In the genomic region with DNA sequence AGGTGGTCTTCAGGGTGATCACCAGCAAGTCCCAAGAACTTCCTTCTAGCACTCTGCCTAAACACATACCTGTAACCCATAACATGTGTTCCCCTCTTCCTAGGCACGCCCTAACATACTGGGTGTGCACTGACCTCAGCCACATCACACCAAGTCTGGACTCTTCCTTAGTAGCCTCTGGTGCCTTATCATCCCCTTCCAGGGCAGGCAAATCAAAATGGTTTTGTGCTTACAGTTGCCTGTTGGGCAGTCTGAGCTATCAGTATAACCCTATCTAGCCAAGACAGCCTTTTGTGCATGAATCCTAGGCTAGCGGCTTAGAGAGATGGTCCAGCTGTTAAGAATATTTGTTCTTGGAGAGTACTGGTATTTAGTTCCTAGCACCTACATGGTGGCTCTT, we compare ENCODE assay signal across 21 mouse cellular contexts. TPM values are rescaled to one million over a fixed set of nuclear protein-coding genes. Genes with fewer than 3 reads are reported as not detected.
DNase-seq lines count a peak whose midpoint lies in the region; ATAC-seq and TF ChIP-seq lines count a peak whose summit lies in the region.
"Had no signal": no experiment of that assay in that cellular context is flagged by ENCODE, and none has a peak within 500 bp of the region (broad histone marks: within the 10 kb centered on the region; RNA-seq: fewer than 3 reads in every experiment).

No protein-coding gene starts in this region.

- no peak for TF ChIP-seq CTCF in liver, embryonic 14.5 days (IDR thresholded peaks at IDR 0.05; ENCODE audit: low read depth)

- no peak overlapping the region; the same call in 1 of the 2 replicates for H3K9ac ChIP-seq in liver, embryonic 14.5 days (replicated peaks)
- H3K9ac ChIP-seq: forebrain, embryonic 13.5 days; forebrain, postnatal 0 days; heart, embryonic 13.5 days; hindbrain, embryonic 13.5 days had no signal

- ATAC-seq in liver, embryonic 14.5 days (ENCODE audit: insufficient read depth) = peak; percentile 82
- ATAC-seq in megakaryocyte progenitor cell, adult 5-6 weeks (replicated peaks; ENCODE audit: poor library complexity) = peak; percentile 76
- ATAC-seq: forebrain, embryonic 13.5 days; forebrain, postnatal 0 days; hindbrain, postnatal 0 days had no signal

- 20% methylated on average over 2 of the region's 2 CpGs for WGBS in liver, embryonic 14.5 days (ENCODE audit: insufficient replicate concordance)

- no peak overlapping the region for H3K4me3 ChIP-seq in liver, embryonic 14.5 days (ENCODE audit: insufficient read depth in 1 of 2, low read depth in 2 of 2, low read length in 2 of 2)
- H3K4me3 ChIP-seq: embryonic facial prominence, embryonic 10.5 days; forebrain, embryonic 13.5 days; gastrocnemius, adult 2 months; heart, embryonic 13.5 days; hindbrain, embryonic 13.5 days had no signal

- peak; percentile 50 for DNase-seq in c-Kit-positive CD71-positive TER-119-negative erythroid progenitor cells, embryonic 14.5 days (ENCODE audit: low read depth)
- peak; percentile 53 for DNase-seq in liver
- peak in 1 of 3 experiments; percentile 49 for DNase-seq in liver, embryonic 14.5 days (ENCODE audit: low read depth in 3 of 3, low spot score in 3 of 3)
- DNase-seq in heart, postnatal 4 days = no peak
- no peak for DNase-seq in right cerebral cortex, adult 2 months (ENCODE audit: low spot score in 2 of 2)
- no peak for DNase-seq in left cerebral cortex, postnatal 36 days (ENCODE audit: low spot score in 2 of 2)
- DNase-seq: adrenal gland, postnatal 10 days; cerebellum, adult 11-12 months; cerebellum, adult 9-10 months; cerebellum, postnatal 36 days; forebrain, postnatal 0 days; gastrocnemius, adult 2 months; gastrocnemius, postnatal 36 days; heart, adult 11 months; heart, postnatal 36 days had no signal

- H3K27ac ChIP-seq in liver, embryonic 14.5 days = no peak overlapping the region
- H3K27ac ChIP-seq: embryonic facial prominence, embryonic 10.5 days; forebrain, embryonic 13.5 days; gastrocnemius, adult 2 months; heart, embryonic 13.5 days; hindbrain, embryonic 13.5 days; hindbrain, postnatal 0 days had no signal

- peak; percentile 88 for TF ChIP-seq EP300 in liver, embryonic 14.5 days (IDR thresholded peaks at IDR 0.05; ENCODE audit: low read depth)

- intact Hi-C loops in left cerebral cortex, postnatal 36 days (cut with DNase I) = no loop called here

- H3K4me1 ChIP-seq in liver, embryonic 14.5 days (replicated peaks; ENCODE audit: control insufficient read depth in 2 of 2, insufficient read depth in 2 of 2, low read length in 1 of 2) = peaks cover 9 to 16% of the 10 kb centered on the region in 2 experiments
- H3K4me1 ChIP-seq: embryonic facial prominence, embryonic 10.5 days; forebrain, embryonic 13.5 days; heart, embryonic 13.5 days; hindbrain, embryonic 13.5 days had no signal

- peaks cover 9% of the 10 kb centered on the region for H3K36me3 ChIP-seq in liver, embryonic 14.5 days (replicated peaks; ENCODE audit: control insufficient read depth, insufficient read depth, low read depth)

- H3K4me2 ChIP-seq in liver, embryonic 14.5 days (ENCODE audit: low read depth) = no peak overlapping the region
- H3K4me2 ChIP-seq: forebrain, embryonic 13.5 days; heart, embryonic 13.5 days; hindbrain, embryonic 13.5 days had no signal

- H3K9me3 ChIP-seq in liver, embryonic 14.5 days (ENCODE audit: control insufficient read depth, low read length) = no peaks in the 10 kb centered on the region
- H3K9me3 ChIP-seq: embryonic facial prominence, embryonic 10.5 days; forebrain, embryonic 13.5 days; heart, embryonic 13.5 days; hindbrain, embryonic 13.5 days had no signal

- no peaks in the 10 kb centered on the region for H3K27me3 ChIP-seq in liver, embryonic 14.5 days (ENCODE audit: control insufficient read depth, insufficient read depth, low read length)
- H3K27me3 ChIP-seq: forebrain, embryonic 13.5 days; heart, embryonic 13.5 days; hindbrain, embryonic 13.5 days had no signal

RNA-seq across cellular contexts. Expression of a gene that starts 12.9 kb away (rescaled TPM):
- polyA plus RNA-seq in liver, embryonic 14.5 days (2012; rRNA removed) = 8.1 and 8.5 TPM in 2 replicates
- 1.9 and 2.0 TPM in 2 replicates for polyA plus RNA-seq in liver, embryonic 14.5 days (2014; fragmentation: Nextera tagmentation; extraction: Ambion mirVana)
- 8.8 and 9.4 TPM in 2 replicates for total RNA-seq in megakaryocyte progenitor cell, adult 5-6 weeks (2015)
- total RNA-seq in megakaryocyte progenitor cell, adult 5-6 weeks (2017) = 6.9 and 7.9 TPM in 2 replicates
- 10 to 100 TPM; 24.3 to 24.9 TPM for total RNA-seq in heart, postnatal 4 days (2021)
- 100 to 1,000 TPM; 154 to 161 TPM for total RNA-seq in left cerebral cortex, postnatal 36 days (2021)

RNA-seq across cellular contexts. Expression of a gene that starts 18.1 kb away (rescaled TPM):
- polyA plus RNA-seq in liver, embryonic 14.5 days (2012; rRNA removed) = 23.4 and 25.5 TPM in 2 replicates
- 17.4 and 21.5 TPM in 2 replicates for polyA plus RNA-seq in liver, embryonic 14.5 days (2014; fragmentation: Nextera tagmentation; extraction: Ambion mirVana)
- 17.4 and 18.2 TPM in 2 replicates for total RNA-seq in megakaryocyte progenitor cell, adult 5-6 weeks (2015)
- total RNA-seq in megakaryocyte progenitor cell, adult 5-6 weeks (2017) = 10.7 and 13.3 TPM in 2 replicates
- 10 to 100 TPM in 1 of 2 experiments, 1 to 10 TPM in 1; 7.8 to 10.6 TPM for total RNA-seq in heart, postnatal 4 days (2021)
- 1 to 10 TPM; 7.2 to 8.6 TPM for total RNA-seq in left cerebral cortex, postnatal 36 days (2021)

RNA-seq across cellular contexts. Expression of a gene that starts 22.0 kb away (rescaled TPM):
- polyA plus RNA-seq in liver, embryonic 14.5 days (2012; rRNA removed) = 11.3 and 12.7 TPM in 2 replicates
- polyA plus RNA-seq in liver, embryonic 14.5 days (2014; fragmentation: Nextera tagmentation; extraction: Ambion mirVana) = 3.6 and 3.9 TPM in 2 replicates
- total RNA-seq in megakaryocyte progenitor cell, adult 5-6 weeks (2015) = 28.8 and 29.0 TPM in 2 replicates
- 47.2 and 65.0 TPM in 2 replicates for total RNA-seq in megakaryocyte progenitor cell, adult 5-6 weeks (2017)
- 10 to 100 TPM; 23.9 to 27.4 TPM for total RNA-seq in heart, postnatal 4 days (2021)
- 10 to 100 TPM; 48.0 to 63.9 TPM for total RNA-seq in left cerebral cortex, postnatal 36 days (2021)

RNA-seq across cellular contexts. Expression of a gene that starts 34.0 kb away (rescaled TPM):
- polyA plus RNA-seq in liver, embryonic 14.5 days (2012; rRNA removed) = 3.0 and 3.5 TPM in 2 replicates
- polyA plus RNA-seq in liver, embryonic 14.5 days (2014; fragmentation: Nextera tagmentation; extraction: Ambion mirVana) = 1.8 and 2.0 TPM in 2 replicates
- total RNA-seq in megakaryocyte progenitor cell, adult 5-6 weeks (2015) = 3.1 and 3.6 TPM in 2 replicates
- total RNA-seq in megakaryocyte progenitor cell, adult 5-6 weeks (2017) = 7.9 and 10.2 TPM in 2 replicates
- total RNA-seq in heart, postnatal 4 days (2021) = 10 to 100 TPM; 15.3 to 17.9 TPM
- total RNA-seq in left cerebral cortex, postnatal 36 days (2021) = 1 to 10 TPM; 1.1 to 2.9 TPM

RNA-seq across cellular contexts. Expression of a gene that starts 54.3 kb away (rescaled TPM):
- polyA plus RNA-seq in liver, embryonic 14.5 days (2012; rRNA removed) = 56.1 and 159 TPM in 2 replicates
- 179 and 189 TPM in 2 replicates for polyA plus RNA-seq in liver, embryonic 14.5 days (2014; fragmentation: Nextera tagmentation; extraction: Ambion mirVana)
- total RNA-seq in megakaryocyte progenitor cell, adult 5-6 weeks (2015) = 465 and 470 TPM in 2 replicates
- 1,489 and 2,093 TPM in 2 replicates for total RNA-seq in megakaryocyte progenitor cell, adult 5-6 weeks (2017)
- total RNA-seq in heart, postnatal 4 days (2021) = 100 to 1,000 TPM; 174 to 185 TPM
- 100 to 1,000 TPM; 180 to 185 TPM for total RNA-seq in left cerebral cortex, postnatal 36 days (2021)

Comparison
In these comparisons a context has a peak if more than half of its experiments do, and no peak if none do; other contexts are left out.
1. DNase-seq: peak in c-Kit-positive CD71-positive TER-119-negative erythroid progenitor cells, embryonic 14.5 days (single experiment) and liver (single experiment); none in heart, postnatal 4 days (single experiment), right cerebral cortex, adult 2 months (0 of 2) and left cerebral cortex, postnatal 36 days (0 of 2).
2. RNA of a gene that starts 12.9 kb away (total RNA-seq): 154 to 161 TPM in left cerebral cortex, postnatal 36 days; 24.3 to 24.9 TPM in heart, postnatal 4 days and 6.9 to 9.4 TPM in megakaryocyte progenitor cell, adult 5-6 weeks; every median in the first group is over 4 times any median in the second.